8 mouse cellular contexts compared by ENCODE assay signal in genomic region chr11:26209811-26210581, GRCm38 (mm10). TPM values are rescaled to one million over a fixed set of nuclear protein-coding genes. Genes with fewer than 3 reads are reported as not detected.
DNase-seq lines count a peak whose midpoint lies in the region; ATAC-seq lines count a peak whose summit lies in the region.

No protein-coding gene starts in this region.

- H3K36me3 ChIP-seq in forebrain, embryonic 12.5 days (replicated peaks): no peaks in the 10 kb centered on the region
- no peaks in the 10 kb centered on the region for H3K36me3 ChIP-seq in heart, embryonic 16.5 days (ENCODE audit: control insufficient read depth, insufficient read depth)
- no peaks in the 10 kb centered on the region for H3K36me3 ChIP-seq in liver, embryonic 16.5 days (ENCODE audit: control insufficient read depth, insufficient read depth)
- no peaks in the 10 kb centered on the region for H3K36me3 ChIP-seq in neural tube, embryonic 14.5 days (ENCODE audit: control insufficient read depth, insufficient read depth, low read length)

- peak overlapping the region; percentile 58 for H3K4me3 ChIP-seq in forebrain, embryonic 12.5 days (replicated peaks)
- peak overlapping the region; percentile 77 for H3K4me3 ChIP-seq in heart, embryonic 16.5 days (ENCODE audit: low read length)
- H3K4me3 ChIP-seq in liver, embryonic 16.5 days (ENCODE audit: low read depth, low read length): peak overlapping the region; percentile 61
- peak overlapping the region; percentile 71 for H3K4me3 ChIP-seq in neural tube, embryonic 14.5 days (ENCODE audit: low read depth, low read length)

- ATAC-seq in forebrain, embryonic 12.5 days (ENCODE audit: low FRiP score): peak; percentile 93
- ATAC-seq in heart, embryonic 16.5 days (replicated peaks; ENCODE audit: extremely low read depth, insufficient read depth, low FRiP score): peak; percentile 95
- peak; percentile 89 for ATAC-seq in liver, embryonic 16.5 days (ENCODE audit: low read depth)
- peak; percentile 96 for ATAC-seq in neural tube, embryonic 14.5 days (ENCODE audit: low read depth)

- H3K27ac ChIP-seq in forebrain, embryonic 12.5 days: peak overlapping the region; percentile 97
- peak overlapping the region; percentile 91 for H3K27ac ChIP-seq in heart, embryonic 16.5 days (ENCODE audit: low read length)
- H3K27ac ChIP-seq in liver, embryonic 16.5 days (ENCODE audit: low read length): peak overlapping the region; percentile 82
- peak overlapping the region; percentile 95 for H3K27ac ChIP-seq in neural tube, embryonic 14.5 days (ENCODE audit: low read depth, low read length)

- H3K4me2 ChIP-seq in forebrain, embryonic 12.5 days: peak overlapping the region; percentile 74
- peak overlapping the region; percentile 80 for H3K4me2 ChIP-seq in heart, embryonic 16.5 days (ENCODE audit: low read depth, low read length)
- peak overlapping the region; percentile 67 for H3K4me2 ChIP-seq in liver, embryonic 16.5 days (ENCODE audit: low read depth, low read length)
- peak overlapping the region; percentile 82 for H3K4me2 ChIP-seq in neural tube, embryonic 14.5 days (ENCODE audit: low read depth, low read length)

- no peaks in the 10 kb centered on the region for H3K9me3 ChIP-seq in forebrain, embryonic 12.5 days
- H3K9me3 ChIP-seq in heart, embryonic 16.5 days (replicated peaks; ENCODE audit: control insufficient read depth, low read length): no peaks in the 10 kb centered on the region
- H3K9me3 ChIP-seq in liver, embryonic 16.5 days (replicated peaks; ENCODE audit: control insufficient read depth, low read length): no peaks in the 10 kb centered on the region
- no peaks in the 10 kb centered on the region for H3K9me3 ChIP-seq in neural tube, embryonic 14.5 days (ENCODE audit: control insufficient read depth, low read length)

- H3K9ac ChIP-seq in forebrain, embryonic 12.5 days: peak overlapping the region; percentile 85
- H3K9ac ChIP-seq in heart, embryonic 16.5 days (ENCODE audit: low read length): peak overlapping the region; percentile 94
- peak overlapping the region; percentile 66 for H3K9ac ChIP-seq in liver, embryonic 16.5 days (ENCODE audit: low read depth, low read length)
- H3K9ac ChIP-seq in neural tube, embryonic 14.5 days (replicated peaks; ENCODE audit: low read depth, low read length): peak overlapping the region; percentile 93

- WGBS in forebrain, embryonic 12.5 days: under 1% methylated on average over 72 of the region's 73 CpGs
- WGBS in heart, embryonic 16.5 days: 2% methylated on average over 50 of the region's 73 CpGs
- 2% methylated on average over 42 of the region's 73 CpGs for WGBS in liver, embryonic 16.5 days (ENCODE audit: insufficient replicate concordance)
- 2% methylated on average over 35 of the region's 73 CpGs for WGBS in neural tube, embryonic 14.5 days

- peaks cover 5% of the 10 kb centered on the region for H3K4me1 ChIP-seq in forebrain, embryonic 12.5 days
- no peaks in the 10 kb centered on the region for H3K4me1 ChIP-seq in heart, embryonic 16.5 days (ENCODE audit: control insufficient read depth, insufficient read depth, low read length)
- H3K4me1 ChIP-seq in liver, embryonic 16.5 days (ENCODE audit: control insufficient read depth, low read depth, low read length): no peaks in the 10 kb centered on the region
- peaks cover 5% of the 10 kb centered on the region; the same call in 1 of the 2 replicates for H3K4me1 ChIP-seq in neural tube, embryonic 14.5 days (ENCODE audit: control insufficient read depth, insufficient read depth, low read length)

- DNase-seq in CD4-positive, CD25-positive, alpha-beta regulatory T cell, adult 2 months (ENCODE audit: low read depth, low spot score): peak; percentile 30
- DNase-seq in c-Kit-positive CD71-negative TER-119-negative erythroid progenitor cells, embryonic 14.5 days (ENCODE audit: low read depth): peak; percentile 33
- DNase-seq in kidney, postnatal 25 days: peak; percentile 74 to 86
- DNase-seq in testis, postnatal 14 days (ENCODE audit: low spot score): peak; percentile 61

- H3K27me3 ChIP-seq in forebrain, embryonic 12.5 days: no peaks in the 10 kb centered on the region
- H3K27me3 ChIP-seq in heart, embryonic 16.5 days (ENCODE audit: control insufficient read depth, insufficient read depth, low read length): no peaks in the 10 kb centered on the region
- peaks cover 3% of the 10 kb centered on the region; the same call in 1 of the 2 replicates for H3K27me3 ChIP-seq in liver, embryonic 16.5 days (ENCODE audit: control insufficient read depth, insufficient read depth, low read depth, low read length)
- no peaks in the 10 kb centered on the region for H3K27me3 ChIP-seq in neural tube, embryonic 14.5 days (ENCODE audit: control insufficient read depth, insufficient read depth, low read length)

RNA-seq across cellular contexts. Expression of gene 5730522E02Rik, which starts 0.6 kb away (rescaled TPM):
- polyA plus RNA-seq in forebrain, embryonic 12.5 days (2016; fragmentation: Nextera tagmentation; extraction: Ambion mirVana): 9.2 and 10.6 TPM in 2 replicates
- polyA plus RNA-seq in heart, embryonic 16.5 days (2015; fragmentation: Nextera tagmentation; extraction: Ambion mirVana): 0.84 and 1.1 TPM in 2 replicates
- polyA plus RNA-seq in liver, embryonic 16.5 days (2015; fragmentation: Nextera tagmentation; extraction: Ambion mirVana): 0.09 and 0.13 TPM in 2 replicates
- polyA plus RNA-seq in neural tube, embryonic 14.5 days (2014; fragmentation: Nextera tagmentation; extraction: Ambion mirVana): 18.2 and 20.0 TPM in 2 replicates

Comparison
In these comparisons a context has a peak if more than half of its experiments do, and no peak if none do; other contexts are left out.
1. Peak in every context shown above with its lines: DNase-seq, ATAC-seq, H3K4me3 ChIP-seq and H3K27ac ChIP-seq.
2. DNase-seq: peak in every context shown above with its lines; median percentile 80 in kidney, postnatal 25 days; 61 in testis, postnatal 14 days; 33 in c-Kit-positive CD71-negative TER-119-negative erythroid progenitor cells, embryonic 14.5 days; 30 in CD4-positive, CD25-positive, alpha-beta regulatory T cell, adult 2 months.